14 mouse cellular contexts compared by ENCODE assay signal in the genomic region with DNA sequence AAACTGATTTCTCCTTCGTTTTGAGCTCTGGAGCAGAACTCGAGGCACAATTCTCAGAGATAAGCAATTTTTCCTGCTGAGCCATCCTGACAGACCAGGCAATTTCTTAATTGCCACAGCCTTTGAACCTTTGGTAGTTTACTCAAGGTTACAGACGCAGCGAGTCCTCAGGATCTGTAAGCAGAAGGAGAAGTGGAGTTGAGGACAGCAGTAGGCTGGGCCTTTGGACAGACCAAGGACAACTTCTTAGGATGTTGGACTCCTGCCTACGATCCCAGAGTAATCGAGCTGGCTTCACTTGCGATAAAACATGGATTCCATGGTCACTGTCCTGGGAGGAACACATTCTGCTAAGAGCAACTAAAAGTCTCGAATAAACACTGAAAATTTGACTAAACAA.
DNase-seq lines count a peak whose midpoint lies in the region; ATAC-seq and TF ChIP-seq lines count a peak whose summit lies in the region.
"Had no signal": no experiment of that assay in that cellular context is flagged by ENCODE, and none has a peak within 500 bp of the region (broad histone marks: within the 10 kb centered on the region; RNA-seq: fewer than 3 reads in every experiment).

No protein-coding gene starts in this region.

- no peaks in the 10 kb centered on the region; the same call in 1 of the 2 replicates for H3K36me3 ChIP-seq in testis, adult 2 months (ENCODE audit: control insufficient read depth, insufficient read depth, low read length)
- H3K36me3 ChIP-seq in liver, embryonic 14.5 days (replicated peaks; ENCODE audit: control insufficient read depth, insufficient read depth, low read depth) = no peaks in the 10 kb centered on the region
- H3K36me3 ChIP-seq: embryonic facial prominence, embryonic 13.5 days; limb, embryonic 15.5 days; midbrain, embryonic 13.5 days had no signal

- TF ChIP-seq CTCF in testis, adult 2 months (IDR thresholded peaks at IDR 0.05; ENCODE audit: control insufficient read depth, insufficient read depth, insufficient replicate concordance, low read depth, low read length) = no peak
- TF ChIP-seq CTCF in liver, embryonic 14.5 days (IDR thresholded peaks at IDR 0.05; ENCODE audit: low read depth) = no peak

- ATAC-seq in liver, embryonic 14.5 days (ENCODE audit: insufficient read depth) = no peak
- ATAC-seq: inflammation-experienced regulatory T-cells, adult 6 months; midbrain, embryonic 13.5 days had no signal

- H3K27ac ChIP-seq in testis, adult 2 months (ENCODE audit: control insufficient read depth, insufficient read depth, low read depth, low read length) = peak overlapping the region; percentile 33; the same call in 1 of the 2 replicates
- peak overlapping the region; percentile 73 for H3K27ac ChIP-seq in liver, embryonic 14.5 days
- H3K27ac ChIP-seq: embryonic facial prominence, embryonic 13.5 days; limb, embryonic 15.5 days; midbrain, embryonic 13.5 days had no signal

- H3K4me1 ChIP-seq in testis, adult 2 months (ENCODE audit: control insufficient read depth, insufficient read depth, low read length) = no peaks in the 10 kb centered on the region
- peaks cover 62 to 72% of the 10 kb centered on the region in 2 experiments for H3K4me1 ChIP-seq in liver, embryonic 14.5 days (replicated peaks; ENCODE audit: control insufficient read depth in 2 of 2, insufficient read depth in 2 of 2, low read length in 1 of 2)

- peak overlapping the region; percentile 56 for H3K4me2 ChIP-seq in liver, embryonic 14.5 days (ENCODE audit: low read depth)
- H3K4me2 ChIP-seq: embryonic facial prominence, embryonic 13.5 days; limb, embryonic 15.5 days; midbrain, embryonic 13.5 days had no signal

- 76% methylated on average over 8 of the region's 8 CpGs for WGBS in liver, embryonic 14.5 days (ENCODE audit: insufficient replicate concordance)

- H3K4me3 ChIP-seq in testis, adult 2 months (ENCODE audit: control insufficient read depth, low read depth, low read length) = no peak overlapping the region
- no peak overlapping the region for H3K4me3 ChIP-seq in liver, embryonic 14.5 days (ENCODE audit: insufficient read depth in 1 of 2, low read depth in 2 of 2, low read length in 2 of 2)
- H3K4me3 ChIP-seq: embryonic facial prominence, embryonic 13.5 days; limb, embryonic 15.5 days; midbrain, embryonic 13.5 days had no signal

- no peaks in the 10 kb centered on the region for H3K27me3 ChIP-seq in testis, adult 2 months (ENCODE audit: control insufficient read depth, insufficient read depth, low read length)
- H3K27me3 ChIP-seq in liver, embryonic 14.5 days (ENCODE audit: control insufficient read depth, insufficient read depth, low read length) = no peaks in the 10 kb centered on the region
- H3K27me3 ChIP-seq: embryonic facial prominence, embryonic 13.5 days; limb, embryonic 15.5 days; midbrain, embryonic 13.5 days had no signal

- H3K9ac ChIP-seq in liver, embryonic 14.5 days (replicated peaks) = no peak overlapping the region; the same call in 1 of the 2 replicates
- H3K9ac ChIP-seq: embryonic facial prominence, embryonic 13.5 days; limb, embryonic 15.5 days; midbrain, embryonic 13.5 days had no signal

- no peaks in the 10 kb centered on the region for H3K9me3 ChIP-seq in liver, embryonic 14.5 days (ENCODE audit: control insufficient read depth, low read length)
- H3K9me3 ChIP-seq: limb, embryonic 15.5 days; midbrain, embryonic 13.5 days had no signal

- no peak for TF ChIP-seq POLR2A in testis, adult 2 months (IDR thresholded peaks at IDR 0.05; ENCODE audit: control insufficient read depth, low read depth, low read length)

- DNase-seq in kidney, adult 9 months = peak; percentile 85
- no peak for DNase-seq in kidney, adult 18-20 months
- no peak for DNase-seq in testis, postnatal 10 days (ENCODE audit: low spot score)
- DNase-seq in liver, embryonic 14.5 days (ENCODE audit: low read depth in 3 of 3, low spot score in 3 of 3) = no peak
- DNase-seq in yolk sac, embryonic 10.5 days (ENCODE audit: low spot score) = peak; percentile 47
- DNase-seq in right cerebral cortex, adult 18-20 months = no peak
- DNase-seq in urinary bladder, postnatal 14 days (ENCODE audit: low spot score) = no peak
- DNase-seq: cerebellum, postnatal 25 days; heart, postnatal 36 days had no signal

- TF ChIP-seq EP300 in liver, embryonic 14.5 days (IDR thresholded peaks at IDR 0.05; ENCODE audit: low read depth) = no peak

Comparison
In these comparisons a context has a peak if more than half of its experiments do, and no peak if none do; other contexts are left out.
1. DNase-seq: peak in kidney, adult 9 months (single experiment) and yolk sac, embryonic 10.5 days (single experiment); none in kidney, adult 18-20 months (single experiment), testis, postnatal 10 days (single experiment), liver, embryonic 14.5 days (0 of 3), right cerebral cortex, adult 18-20 months (single experiment) and urinary bladder, postnatal 14 days (single experiment).